Mouse (Mus musculus) ES-E14 (cell line): ENCODE measurements at regions not wholly inside any gene's neighbourhood (a gene's known extent, or its start where the extent isn't known, plus 50 kb on each side); places are given as distances from the start of the nearest gene placed in this dataset.

ENCODE experiments used
- CHD2 ChIP-seq: IDR thresholded peaks from 2 replicates; pipeline ENCODE4 v1.6.1; 2014; ENCODE audit warnings: mild to moderate bottlenecking, low read depth, low read length, inconsistent platforms
- ZNF384 ChIP-seq: IDR thresholded peaks from 2 replicates; pipeline ENCODE4 v1.6.1; 2012; ENCODE audit warnings: low read depth, low read length, inconsistent platforms

DNA sequence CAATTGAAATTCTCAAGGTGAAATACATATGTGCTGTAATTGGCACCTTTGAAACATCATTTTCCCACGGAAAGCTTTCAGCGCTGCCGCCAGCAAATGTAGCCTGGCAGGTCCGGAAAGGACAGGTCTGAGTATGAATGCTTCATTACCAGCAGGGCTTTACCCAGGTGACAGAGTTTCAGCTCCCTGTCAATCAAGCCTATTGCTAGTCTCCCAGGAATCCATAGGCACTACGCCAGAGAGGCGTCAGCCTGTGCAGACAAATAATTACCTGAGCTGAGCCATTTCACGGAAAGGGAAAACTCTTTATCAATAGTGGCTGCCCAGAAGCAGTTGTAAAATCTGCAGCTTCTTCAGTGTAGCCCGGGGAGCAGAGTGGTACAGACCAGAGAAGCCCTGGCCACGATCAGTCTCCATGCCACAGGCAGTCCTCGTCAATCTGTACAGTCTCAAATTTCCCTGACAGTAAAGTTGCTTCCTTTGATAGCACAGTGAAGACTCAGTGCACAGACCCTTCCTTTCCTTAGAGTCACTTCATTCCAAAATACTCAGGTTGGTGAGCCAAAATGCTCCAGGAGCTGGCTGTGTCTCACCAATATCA, 340.7 kb downstream of the Samd5 start:
- TF ChIP-seq ZNF384 (no peak), CHD2 (no peak)
